Mouse (Mus musculus): ENCODE measurements around the gene Slc16a9.

Slc16a9 gene

DNA sequence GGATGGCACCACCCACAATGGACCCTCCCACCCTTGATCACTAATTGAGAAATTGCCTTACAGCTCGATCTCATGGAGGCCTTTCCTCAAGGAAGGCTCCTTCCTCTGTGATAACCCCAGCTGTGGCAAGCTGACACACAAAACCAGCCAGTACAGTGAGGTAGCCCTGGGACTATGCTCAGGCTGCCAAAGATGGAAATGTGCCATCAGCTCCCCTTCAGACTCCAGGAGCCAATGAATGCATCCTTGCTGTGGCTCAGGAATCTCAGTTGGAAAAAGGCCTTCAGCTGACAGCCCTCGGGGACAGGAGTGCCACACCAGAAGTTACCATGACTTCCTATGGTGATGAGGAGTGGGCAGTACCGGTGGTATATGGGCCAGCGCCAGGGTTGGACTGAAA lies 9.8 kb downstream of the Slc16a9 start:
- no peak for DNase-seq

DNA sequence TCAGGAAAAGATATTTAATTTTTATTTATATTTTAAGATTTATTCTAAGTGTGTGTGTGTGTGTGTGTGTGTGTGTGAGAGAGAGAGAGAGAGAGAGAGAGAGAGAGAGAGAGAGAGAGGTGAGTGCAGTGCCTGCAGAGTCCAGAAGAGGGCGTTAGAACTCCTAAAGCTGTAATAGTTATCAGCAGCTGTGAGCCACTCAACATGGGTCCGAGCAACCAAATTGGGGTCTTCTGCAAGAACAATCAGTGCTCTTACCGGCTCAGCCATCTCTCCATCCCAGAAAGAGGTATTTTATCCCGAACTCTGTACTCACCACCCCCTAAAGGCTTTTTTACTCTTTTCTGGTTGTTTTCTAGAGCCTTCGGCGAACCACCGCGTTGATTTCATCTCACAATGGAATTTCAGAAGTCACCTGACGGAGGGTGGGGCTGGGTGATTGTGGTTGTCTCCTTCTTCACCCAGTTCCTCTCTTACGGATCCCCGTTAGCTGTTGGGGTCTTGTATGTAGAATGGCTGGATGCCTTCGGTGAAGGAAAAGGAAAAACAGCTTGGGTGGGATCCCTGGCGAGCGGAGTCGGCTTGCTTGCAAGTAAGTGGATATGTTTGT lies 10.8 kb downstream of the Slc16a9 start:
- no peak for DNase-seq

DNA sequence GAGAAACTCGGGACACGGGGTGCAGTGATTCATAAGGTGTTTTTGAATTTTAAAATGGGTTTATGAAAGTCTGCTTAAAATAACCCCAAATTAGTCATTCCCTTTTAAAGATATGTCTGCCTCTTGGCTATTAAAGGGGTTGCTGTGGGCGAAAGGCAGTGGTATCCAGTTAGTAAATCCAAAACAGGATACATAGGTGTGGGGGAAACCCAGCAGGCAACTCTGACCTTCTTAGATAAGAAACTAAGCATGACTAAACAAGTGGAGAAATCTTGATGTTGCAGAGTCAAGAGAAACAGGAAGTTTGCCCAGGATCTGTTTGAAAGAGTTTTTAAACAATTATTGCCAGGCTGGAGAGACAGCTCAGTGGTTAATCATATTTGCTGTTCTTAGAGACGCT lies 12.1 kb downstream of the Slc16a9 start:
- DNase-seq: no peak

DNA sequence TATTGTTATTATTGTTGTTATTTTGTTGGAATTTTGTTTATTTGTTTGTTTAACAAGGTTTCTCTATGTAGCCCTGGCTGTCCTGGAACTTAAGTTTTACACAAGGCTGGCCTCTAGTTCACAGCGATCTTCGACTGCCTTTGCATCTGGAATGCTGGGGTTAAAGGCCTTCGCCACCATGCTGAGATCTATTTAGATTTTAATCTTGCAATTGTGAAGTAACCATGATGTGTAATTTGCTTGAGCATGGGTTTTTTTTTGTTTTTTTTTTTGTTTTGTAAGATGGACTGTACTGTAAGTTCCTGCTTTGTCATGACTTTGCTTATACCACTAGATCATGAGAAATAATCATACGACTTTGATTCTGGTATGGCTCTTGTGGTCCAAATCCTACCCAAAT lies 16.0 kb downstream of the Slc16a9 start:
- no peak for DNase-seq

DNA sequence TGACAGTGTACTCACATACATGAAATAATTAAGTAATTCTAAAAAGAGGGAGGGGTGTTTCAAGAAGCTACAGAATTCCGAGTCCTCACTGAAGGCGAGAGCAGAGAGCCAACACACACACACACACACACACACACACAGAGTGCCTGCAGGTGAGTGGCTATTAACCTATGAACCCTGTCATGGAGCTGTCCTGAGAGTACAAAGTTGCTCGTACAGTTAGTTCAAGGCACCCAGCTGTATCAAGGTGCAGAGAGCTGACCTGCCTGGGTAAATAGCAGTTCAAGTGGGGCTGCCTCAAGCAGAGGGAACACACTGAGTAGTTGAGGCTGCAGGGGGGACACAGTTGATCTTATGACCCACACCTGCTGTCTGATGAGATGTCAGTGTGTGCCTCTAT lies 17.2 kb downstream of the Slc16a9 start:
- DNase-seq: no peak

DNA sequence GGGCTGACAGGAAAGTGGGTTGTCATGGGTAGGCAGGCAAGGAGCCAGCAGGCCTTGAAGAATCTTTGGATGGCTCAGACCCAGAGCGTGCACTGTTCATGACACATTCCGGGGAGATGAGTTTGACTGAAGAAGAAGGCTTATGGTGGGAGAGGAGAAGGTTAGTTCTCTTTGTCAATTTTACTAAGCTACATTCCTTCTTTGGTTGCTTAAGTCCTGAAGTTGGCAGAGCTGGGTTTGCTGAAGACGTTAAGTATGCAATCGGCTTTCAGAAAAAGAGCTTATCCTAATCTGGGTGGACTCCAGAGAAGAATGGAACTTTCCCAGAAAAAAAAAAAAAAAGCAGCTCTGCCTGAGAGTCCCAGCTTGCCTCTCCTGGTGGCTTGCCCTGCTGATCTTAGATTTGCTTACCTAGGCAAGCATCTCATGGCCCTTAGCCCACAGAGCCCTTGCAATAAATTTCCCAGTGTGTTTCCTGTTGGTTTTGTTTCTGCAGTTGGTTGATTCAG lies 18.8 kb downstream of the Slc16a9 start:
- no peak for DNase-seq

DNA sequence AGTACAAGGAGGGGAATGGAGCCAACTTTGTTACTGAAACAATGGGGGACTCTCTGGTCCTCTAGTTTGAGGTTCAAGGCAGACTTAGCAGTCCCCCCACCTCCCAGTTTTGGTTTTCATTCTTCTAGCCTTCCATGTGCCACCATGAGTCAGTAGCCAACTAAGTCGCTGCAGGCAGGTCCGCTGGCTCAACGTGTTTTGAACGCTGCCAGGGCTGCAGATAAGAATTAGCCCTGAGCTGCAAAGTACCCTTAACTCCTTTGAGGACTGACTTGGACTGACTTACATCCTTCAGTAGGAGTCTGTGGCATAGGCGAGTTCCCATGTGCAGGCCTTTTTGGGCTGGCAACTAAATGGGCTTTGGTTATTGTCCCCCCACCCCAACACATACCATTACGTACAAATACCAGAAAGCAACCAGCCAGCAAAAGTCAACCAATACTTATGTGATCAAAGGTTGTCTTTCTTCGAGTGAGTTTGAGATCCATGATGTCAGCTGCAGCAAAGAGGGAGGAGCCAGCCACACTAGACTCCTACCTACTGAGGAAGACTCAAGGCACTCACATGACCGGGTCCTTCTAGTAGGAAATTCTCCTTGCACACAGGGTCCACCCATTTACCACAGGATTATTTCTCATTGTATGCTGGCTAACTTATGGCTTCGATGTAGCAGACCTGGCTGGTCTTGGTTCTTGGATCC lies 19.6 kb downstream of the Slc16a9 start:
- no peak for DNase-seq

DNA sequence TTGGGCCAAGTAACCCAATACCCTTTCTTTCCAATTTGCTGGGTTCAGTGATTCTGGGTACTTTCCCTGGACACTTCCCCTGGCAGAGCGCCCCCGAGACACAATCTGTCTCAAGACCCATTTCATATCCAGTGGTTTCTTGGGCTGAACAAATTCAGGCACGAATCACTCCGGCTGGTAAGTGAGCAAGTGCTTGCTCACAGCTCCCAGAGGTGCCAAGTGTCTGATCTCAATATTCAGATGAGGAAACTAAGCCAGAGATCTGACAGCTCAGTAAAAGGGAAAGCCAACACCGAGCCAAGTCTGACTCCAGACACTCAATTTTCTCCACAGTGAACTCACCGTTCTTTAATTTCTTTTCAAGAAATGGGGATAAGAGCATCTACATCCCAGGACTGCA lies 21.6 kb downstream of the Slc16a9 start:
- no peak for DNase-seq

DNA sequence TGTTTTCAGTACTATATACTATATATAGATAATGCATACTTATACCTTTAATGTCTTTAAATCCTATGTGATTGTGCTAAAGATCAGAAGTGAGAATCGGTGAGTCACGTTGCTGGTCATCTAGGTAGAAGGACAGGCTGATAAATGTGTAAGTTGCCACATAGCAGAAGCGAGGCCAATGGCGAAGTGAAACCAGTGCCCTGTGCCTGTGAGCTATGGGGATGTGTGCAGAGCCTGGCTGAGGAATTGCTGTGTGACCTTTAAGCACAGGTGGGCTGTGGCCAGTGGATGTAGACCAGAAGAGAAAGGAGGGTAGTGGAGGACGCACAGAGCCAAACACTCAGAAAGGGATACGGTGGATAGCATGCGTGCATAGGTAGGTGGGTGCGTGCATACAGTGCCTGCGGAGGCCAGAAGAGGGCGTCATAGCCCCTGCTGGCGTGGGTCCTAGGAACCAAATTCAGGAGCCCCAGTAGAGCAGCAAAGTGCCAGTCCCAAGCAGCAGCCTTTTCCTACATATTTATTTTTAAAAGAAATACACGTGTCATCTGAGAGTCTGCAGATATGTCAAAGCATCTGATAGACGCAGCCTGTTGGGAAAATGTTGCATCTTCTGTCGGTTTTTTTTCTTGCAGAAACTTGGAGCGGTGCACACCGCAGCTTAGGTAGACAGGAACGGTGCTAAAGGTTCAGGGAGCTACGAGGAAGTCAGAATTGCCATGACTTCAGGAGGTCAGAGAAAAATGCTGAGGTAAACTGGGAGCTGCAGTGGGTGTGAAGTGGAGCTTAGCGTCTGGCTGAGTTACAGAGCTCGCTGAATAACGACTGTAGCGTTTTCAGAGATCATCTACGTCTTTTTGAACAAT lies 23.9 kb downstream of the Slc16a9 start:
- DNase-seq: no peak

DNA sequence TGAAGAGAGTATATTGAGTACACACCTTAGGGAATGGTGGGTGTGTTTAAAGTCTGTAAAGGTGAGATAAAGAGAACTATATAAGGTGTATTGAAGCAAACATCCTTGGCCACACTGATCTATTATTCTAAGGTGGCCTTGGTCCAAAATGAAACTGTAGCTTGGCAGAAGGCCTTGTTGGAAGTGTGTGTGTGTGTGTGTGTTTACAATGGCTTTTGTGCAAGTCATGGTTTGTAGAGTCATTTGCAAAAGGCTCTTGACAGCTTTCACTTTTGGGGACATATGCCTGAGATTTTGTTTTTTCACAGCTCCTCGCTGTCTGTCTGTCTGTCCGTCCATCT lies 24.5 kb downstream of the Slc16a9 start:
- DNase-seq: no peak

DNA sequence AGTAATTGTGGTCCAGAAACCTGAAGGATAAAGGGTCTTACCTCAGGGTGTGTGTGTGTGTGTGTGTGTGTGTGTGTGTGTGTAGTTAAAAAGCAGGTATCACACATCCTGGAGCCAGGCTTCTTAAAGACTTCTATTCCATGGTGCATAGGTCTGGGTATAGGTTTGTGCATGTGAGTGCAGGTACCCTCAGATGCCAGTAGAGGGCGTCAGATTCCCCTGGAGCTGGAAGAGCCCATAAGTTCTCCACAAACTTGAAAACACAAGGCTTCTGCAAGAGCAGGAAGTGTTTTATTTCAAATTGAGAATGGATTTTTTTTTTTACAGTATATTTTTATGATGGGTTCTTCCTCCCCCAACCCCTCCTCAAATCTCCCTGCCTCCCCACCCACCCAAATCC lies 31.8 kb downstream of the Slc16a9 start:
- DNase-seq: no peak

DNA sequence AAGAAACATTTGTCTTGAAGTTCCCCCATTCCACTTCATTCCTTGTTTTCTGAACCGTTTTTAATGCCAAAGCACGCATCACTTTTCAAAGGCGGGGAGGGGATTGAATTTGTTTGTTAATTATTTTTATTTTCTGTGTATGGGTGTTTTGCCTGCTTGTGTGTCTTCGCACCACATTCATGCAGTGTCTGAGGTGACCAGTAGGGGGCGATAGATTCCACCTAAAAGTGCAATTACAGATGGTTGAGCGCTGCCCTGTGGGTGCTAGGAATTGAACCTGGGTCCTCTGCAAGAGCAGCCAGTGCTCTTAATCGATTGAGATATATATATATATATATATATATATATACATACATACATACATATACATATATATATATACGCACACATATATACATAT lies 34.4 kb downstream of the Slc16a9 start:
- no peak for DNase-seq

DNA sequence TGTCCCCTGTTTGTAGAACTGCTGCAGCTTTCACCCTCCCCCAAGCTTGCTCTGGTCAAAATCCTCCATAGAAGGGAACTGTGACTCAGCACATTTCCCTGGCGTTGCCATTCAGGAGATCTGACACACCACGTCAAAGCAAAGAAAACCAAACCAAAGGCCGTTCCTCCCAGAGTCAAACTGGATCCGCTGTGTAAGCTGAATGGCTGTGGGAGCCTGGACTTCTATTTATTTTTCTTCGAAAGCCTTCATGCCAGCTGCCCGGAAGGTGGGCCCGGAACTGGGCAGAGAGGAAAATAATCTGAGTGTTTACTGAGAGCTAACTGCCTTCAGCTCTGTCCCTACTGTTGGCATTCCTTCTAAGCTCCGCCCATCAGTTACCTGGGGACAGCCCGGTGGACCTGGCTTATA lies 42.9 kb downstream of the Slc16a9 start:
- DNase-seq: no peak

DNA sequence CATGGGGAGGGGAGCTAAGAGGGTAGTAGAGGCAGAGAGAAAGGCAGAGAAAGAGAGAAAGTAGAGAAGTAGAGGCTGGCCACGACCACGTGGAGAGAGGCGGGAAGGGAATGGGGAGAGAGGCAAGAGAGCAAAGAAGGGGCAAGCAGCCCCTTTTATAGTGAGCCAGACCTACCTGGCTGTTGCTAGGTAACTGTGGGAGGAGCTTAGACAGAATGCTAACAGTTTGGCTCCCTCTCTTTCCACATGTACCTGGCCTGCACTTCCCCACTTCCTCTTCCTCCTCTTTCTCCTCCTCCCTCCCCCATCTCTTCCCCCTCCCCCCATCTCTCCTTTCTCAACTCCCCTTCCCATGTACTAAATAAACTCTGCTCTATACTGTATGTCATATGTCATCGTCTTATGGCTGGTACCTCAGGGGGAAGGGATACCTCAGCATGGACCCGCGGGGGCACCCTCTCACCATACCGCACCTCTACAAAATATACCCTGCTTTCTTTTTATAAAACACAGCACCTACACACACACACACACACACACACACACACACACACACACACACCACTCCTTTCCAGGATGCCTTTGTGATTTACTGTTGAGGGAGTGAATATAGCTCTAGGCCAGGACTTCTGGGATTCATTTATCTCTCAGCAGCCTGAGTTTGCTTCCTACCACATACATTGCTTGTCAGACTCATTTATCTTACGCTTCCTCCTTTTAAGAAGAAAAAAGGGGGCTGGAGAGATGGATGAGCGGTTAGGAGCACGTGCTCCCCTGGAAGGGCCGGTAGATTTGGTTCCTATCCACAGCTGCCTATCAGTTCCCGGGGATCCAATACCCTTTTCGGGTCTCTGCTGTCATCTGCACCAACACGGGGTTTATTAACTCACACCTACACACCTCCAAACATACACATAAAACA lies 43.8 kb downstream of the Slc16a9 start:
- DNase-seq: no peak

DNA sequence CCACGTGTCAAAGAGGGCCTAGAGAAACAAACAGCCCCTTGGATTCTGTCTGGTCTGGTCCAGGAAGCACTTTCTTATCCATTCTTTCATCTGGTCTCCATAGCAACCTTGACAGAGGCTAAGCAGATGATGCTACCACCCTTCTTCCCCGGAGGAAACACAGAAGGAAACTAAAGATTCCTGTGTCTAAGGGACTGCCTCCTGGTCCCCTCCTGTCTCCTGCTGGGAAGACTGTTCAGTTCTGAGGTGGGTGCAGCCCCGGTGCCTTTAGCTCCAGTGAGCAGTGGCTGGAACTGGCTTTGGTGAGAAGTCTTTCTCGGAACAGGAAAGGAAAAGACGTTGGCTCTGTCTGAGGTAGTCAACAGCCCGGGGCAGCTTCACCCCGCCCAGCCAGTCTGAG lies 47.1 kb downstream of the Slc16a9 start:
- DNase-seq: no peak

DNA sequence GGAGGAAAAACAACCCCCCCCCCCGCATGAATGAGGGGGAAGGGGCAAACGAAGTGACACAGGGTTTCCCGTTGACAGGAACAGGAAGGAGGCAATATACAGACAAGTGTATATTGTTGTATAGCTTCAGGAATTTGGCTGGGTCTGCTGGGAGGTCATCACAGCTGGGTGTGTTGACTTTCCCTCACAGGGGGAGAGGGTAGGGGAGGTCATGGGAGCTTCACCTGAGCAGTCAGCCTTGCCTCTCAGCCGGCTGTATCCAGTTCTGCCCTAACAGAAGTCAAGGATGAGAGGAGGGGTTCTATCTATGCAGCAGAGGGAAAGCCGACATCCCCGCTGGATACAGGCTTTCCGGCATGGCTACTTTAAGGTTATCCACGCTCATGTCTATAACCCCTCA lies 49.2 kb downstream of the Slc16a9 start:
- DNase-seq: no peak

DNA sequence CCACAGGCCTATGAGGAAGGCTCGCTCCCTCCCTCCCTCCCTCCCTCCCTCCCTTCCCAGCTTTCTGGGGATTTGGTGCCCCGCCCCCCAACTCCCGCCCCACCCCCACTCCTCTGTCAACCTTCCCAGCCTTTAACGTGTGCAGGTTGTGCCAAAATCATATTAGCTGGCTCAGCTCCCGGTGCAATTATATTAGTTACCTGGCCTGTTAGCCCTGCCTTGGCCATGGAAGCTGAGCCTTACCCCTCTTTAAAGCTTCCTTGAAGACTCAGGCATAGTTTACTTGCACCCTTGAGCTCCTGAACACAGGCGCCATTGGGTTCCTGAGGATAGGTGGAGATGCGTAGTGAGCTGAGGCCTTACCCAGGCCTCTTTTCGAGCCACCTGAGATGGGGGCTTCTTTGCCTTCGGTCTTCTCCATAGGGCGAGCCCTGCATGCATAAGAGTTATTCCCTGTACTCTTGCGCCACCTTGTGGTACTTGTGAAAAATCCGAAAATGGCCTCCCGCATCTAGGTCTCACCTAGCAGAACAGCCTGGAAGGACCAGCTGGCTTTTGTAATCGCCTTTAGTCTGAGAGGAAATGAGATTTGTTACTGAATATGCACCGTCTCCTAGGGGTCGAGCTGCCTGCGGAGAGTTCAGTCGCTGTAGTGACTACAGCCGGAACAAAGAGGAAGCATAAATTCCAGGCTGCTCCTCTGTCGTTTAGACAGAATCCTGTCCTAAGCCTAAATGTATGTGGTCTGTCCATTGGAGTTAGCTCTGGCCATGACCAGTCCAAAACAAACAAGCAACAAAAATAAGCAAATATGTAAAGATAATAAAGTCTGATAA lies 51.8 kb downstream of the Slc16a9 start:
- DNase-seq: peak; percentile 76

DNA sequence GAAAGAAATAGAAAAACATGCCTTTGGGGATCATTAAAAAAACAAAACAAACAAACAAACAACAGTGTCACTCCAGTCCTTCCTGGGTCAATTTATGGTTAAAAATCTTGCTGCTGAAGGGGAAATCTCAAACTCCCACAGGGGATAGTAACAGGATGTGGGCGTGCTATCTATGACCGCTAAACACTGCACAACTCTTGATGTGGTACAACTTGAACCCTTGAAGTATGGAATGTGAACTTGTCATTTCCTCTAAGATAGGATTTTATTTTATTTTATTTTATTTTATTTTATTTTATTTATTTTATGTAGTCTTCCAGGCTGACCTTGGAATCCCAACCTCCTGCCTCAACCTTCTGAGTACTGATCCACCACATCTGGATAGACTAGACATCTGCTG lies 54.2 kb downstream of the Slc16a9 start:
- no peak for DNase-seq

DNA sequence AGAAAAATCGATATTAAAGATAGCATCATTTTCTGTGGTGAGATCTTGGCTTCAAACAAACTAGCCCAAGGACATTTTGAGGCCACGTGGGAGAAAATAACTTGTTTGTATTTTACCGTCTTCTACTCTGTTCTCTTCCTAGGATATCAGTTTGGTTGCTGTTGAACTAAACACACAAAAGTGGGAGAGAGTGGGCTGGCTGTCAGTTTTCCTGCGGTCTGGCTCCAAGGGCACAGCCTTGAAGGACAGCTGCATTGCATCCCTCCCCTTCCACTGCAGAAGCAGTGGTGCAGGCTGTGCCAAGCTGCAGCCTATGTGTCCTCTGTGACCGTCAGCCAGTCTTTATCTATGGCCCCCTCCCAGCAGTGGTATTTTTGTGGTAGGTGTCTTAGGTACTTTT lies 54.8 kb downstream of the Slc16a9 start:
- DNase-seq: no peak

DNA sequence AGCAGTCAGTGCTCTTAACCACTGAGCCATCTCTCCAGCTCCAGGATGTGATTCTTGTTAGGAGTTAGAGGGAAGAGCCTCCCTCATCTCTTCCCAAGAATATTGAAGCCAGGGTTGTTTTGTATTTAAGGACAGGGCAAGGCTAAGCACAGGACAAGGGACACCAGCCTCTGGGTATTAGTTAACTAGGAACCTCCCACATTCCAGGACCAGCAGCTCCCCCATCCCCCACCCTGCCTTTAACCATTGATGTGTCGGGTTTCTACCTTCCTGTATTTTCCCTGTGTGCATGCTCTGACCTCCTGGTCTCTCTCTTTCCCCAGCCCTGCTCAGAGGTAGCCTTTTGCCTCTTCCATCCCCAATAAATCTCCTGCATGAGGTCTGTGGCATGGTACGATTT lies 56.3 kb downstream of the Slc16a9 start:
- no peak for DNase-seq

DNA sequence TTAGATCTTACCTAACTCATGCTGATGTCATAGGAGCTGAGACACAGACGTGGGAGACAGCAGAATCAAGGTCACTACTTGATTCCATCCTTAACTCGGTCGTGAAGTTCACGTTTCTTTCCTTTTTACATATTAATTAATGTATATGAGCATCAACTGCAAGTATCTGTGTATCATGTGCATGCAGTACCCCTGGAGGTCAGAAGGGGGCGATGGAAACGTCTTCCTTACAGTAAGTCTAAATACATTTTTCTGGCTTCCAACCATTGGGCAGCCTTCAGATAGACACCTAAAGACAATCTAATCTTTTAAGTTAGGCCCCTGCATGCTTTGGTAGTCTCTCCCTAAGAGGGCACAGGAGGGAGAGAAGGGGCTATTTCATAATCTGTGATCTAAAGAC lies 58.3 kb downstream of the Slc16a9 start:
- no peak for DNase-seq

DNA sequence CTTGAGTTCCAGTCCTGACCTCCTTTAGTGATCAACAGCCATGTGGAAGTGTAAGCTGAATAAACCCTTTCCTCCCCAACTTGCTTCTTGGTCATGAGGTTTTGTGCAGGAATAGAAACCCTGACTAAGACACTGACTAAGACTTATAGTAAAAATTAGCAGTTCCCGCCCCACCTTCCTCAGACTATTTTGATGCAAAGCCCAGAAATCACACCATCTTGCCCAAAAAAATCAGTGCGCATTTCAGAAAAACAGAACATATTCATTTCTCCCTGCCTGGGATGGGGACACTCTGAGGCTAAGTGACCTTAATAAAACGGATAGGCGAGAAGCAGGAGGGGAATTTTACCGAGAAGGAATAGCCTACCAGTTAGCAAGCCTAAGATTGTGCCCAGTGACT lies 60.8 kb downstream of the Slc16a9 start:
- no peak for DNase-seq
